Mouse (Mus musculus) kidney, embryonic 14.5 days (tissue): ENCODE data around the gene Try5. TPM values are rescaled to one million over a fixed set of nuclear protein-coding genes. Genes with fewer than 3 reads are reported as not detected.
"Not testable (repeated sequence)": the region's sequence is repeated elsewhere in the genome, so short reads cannot be mapped to it uniquely, and the experiment has no call there.

ENCODE experiments used
- ATAC-seq: fragments of 200-750 bp; cut with Nextera tagmentation; 2 replicates; pipeline ENCODE4 v1.8.0; 2017; ENCODE audit warnings: moderate number of reproducible peaks, mild to moderate bottlenecking, moderate TSS enrichment, moderate library complexity; ENCODE audit not compliant: low FRiP score, low TSS enrichment
- H3K27ac ChIP-seq: fragments of 300-500 bp; sonication (generic); 2 replicates; pipeline ENCODE4 v1.5.1; 2014; ENCODE audit warnings: low read depth, mild to moderate bottlenecking, low read length, moderate library complexity, mixed read lengths
- H3K27me3 ChIP-seq: fragments of 300-500 bp; sonication (generic); 2 replicates; pipeline ENCODE4 v1.6.1; 2014; ENCODE audit warnings: mild to moderate bottlenecking, low read length; ENCODE audit not compliant: control insufficient read depth, insufficient read depth
- H3K36me3 ChIP-seq: fragments of 300-500 bp; sonication (generic); 2 replicates; pipeline ENCODE4 v1.6.1; 2014; ENCODE audit warnings: low read length, mixed read lengths; ENCODE audit not compliant: control insufficient read depth, insufficient read depth
- H3K4me1 ChIP-seq: fragments of 300-500 bp; sonication (generic); 2 replicates; pipeline ENCODE4 v1.6.1; 2014; ENCODE audit warnings: low read length, mixed read lengths; ENCODE audit not compliant: control insufficient read depth, insufficient read depth
- H3K4me2 ChIP-seq: fragments of 300-500 bp; sonication (generic); replicated peaks from 2 replicates; pipeline ENCODE4 v1.6.1; 2014; ENCODE audit warnings: low read depth, mild to moderate bottlenecking, low read length
- H3K4me3 ChIP-seq: fragments of 300-500 bp; sonication (generic); 2 replicates; pipeline ENCODE4 v1.5.1; 2014; ENCODE audit warnings: mild to moderate bottlenecking, low read length
- H3K9ac ChIP-seq: fragments of 300-500 bp; sonication (generic); 2 replicates; pipeline ENCODE4 v1.6.1; 2014; ENCODE audit warnings: low read depth, mild to moderate bottlenecking, low read length, moderate library complexity
- H3K9me3 ChIP-seq: fragments of 300-500 bp; sonication (generic); 2 replicates; pipeline ENCODE4 v1.6.1; 2016; ENCODE audit warnings: low read length; ENCODE audit not compliant: control insufficient read depth
- WGBS: fragments of 180-500 bp; shearing (Covaris S2); extraction: QIAGEN DNeasy Blood & Tissue Kit; methylation state at CpG from one replicate; pipeline ENCODE4 v1.1.7; 2014; 5-methylcytosine and 5-hydroxymethylcytosine counted together
- polyA plus RNA-seq: library from polyadenylated mRNA; unstranded; fragments of >200 nt; fragmentation: Nextera tagmentation; extraction: Ambion mirVana; gene quantifications from 2 replicates; pipeline ENCODE4 v1.2.1, GENCODE M21; 2014

Gene Try5
- polyA plus RNA-seq = not detected in 2 replicates

- not testable (repeated sequence) for H3K27ac ChIP-seq, ATAC-seq, H3K9me3 ChIP-seq, H3K9ac ChIP-seq, H3K4me1 ChIP-seq, H3K36me3 ChIP-seq, H3K4me3 ChIP-seq, H3K4me2 ChIP-seq, H3K27me3 ChIP-seq
- 66% methylated on average over 3 of the region's 3 CpGs for WGBS
Measured at GRCm38 (mm10) chr6:41316741-41317140, at the start of gene Try5. Gene Try5 (minus strand): TSS chr6:41316841.

- Histone ChIP-seq H3K27ac (no peak within 1 kb of the TSS), H3K27me3 (no peaks in the 10 kb centered on the region), H3K9me3 (no peaks in the 10 kb centered on the region), H3K9ac (no peak within 1 kb of the TSS), H3K4me3 (no peak within 1 kb of the TSS), H3K36me3 (no peaks in the 10 kb centered on the region), H3K4me1 (no peaks in the 10 kb centered on the region), H3K4me2 (no peak within 1 kb of the TSS)
- WGBS = 92% methylated on average over 2 of the region's 2 CpGs
- no peak for ATAC-seq
Measured at GRCm38 (mm10) chr6:41353932-41354331, 37.3 kb upstream of the Try5 start, which contains the start of gene Try10. Gene Try10 (plus strand): TSS chr6:41354105.

- Histone ChIP-seq H3K36me3 (no peaks in the 10 kb centered on the region), H3K27me3 (no peaks in the 10 kb centered on the region), H3K4me1 (no peaks in the 10 kb centered on the region), H3K4me3 (no peak within 1 kb of the TSS), H3K27ac (no peak within 1 kb of the TSS), H3K9me3 (no peaks in the 10 kb centered on the region; the same call in 1 of the 2 replicates), H3K9ac (no peak within 1 kb of the TSS), H3K4me2 (no peak within 1 kb of the TSS)
- WGBS = 70% methylated on average over 1 of the region's 1 CpGs
- ATAC-seq = no peak
Measured at GRCm38 (mm10) chr6:41301969-41302368, 14.7 kb downstream of the Try5 start, which contains the start of gene Try4. Gene Try4 (plus strand): TSS chr6:41302269.

GRCm38 (mm10) chr6:41298255-41298654, 18.4 kb downstream of the Try5 start:
- no peak overlapping the region for H3K27ac ChIP-seq
- 26% methylated on average over 1 of the region's 1 CpGs for WGBS
- H3K9ac ChIP-seq = no peak overlapping the region

GRCm38 (mm10) chr6:41266140-41266539, 50.5 kb downstream of the Try5 start:
- 92% methylated on average over 6 of the region's 6 CpGs for WGBS
- H3K27ac ChIP-seq = no peak overlapping the region
- no peak overlapping the region for H3K4me3 ChIP-seq
- no peaks in the 10 kb centered on the region for H3K27me3 ChIP-seq
- H3K4me1 ChIP-seq = no peaks in the 10 kb centered on the region
- ATAC-seq = no peak
- H3K9ac ChIP-seq = no peak overlapping the region
- H3K36me3 ChIP-seq = no peaks in the 10 kb centered on the region
- H3K4me2 ChIP-seq = no peak overlapping the region
- H3K9me3 ChIP-seq = peaks cover 7% of the 10 kb centered on the region

More at GRCm38 (mm10) chr6:41298255-41298654, 18.4 kb downstream of the Try5 start:
- Histone ChIP-seq H3K9me3 (no peaks in the 10 kb centered on the region), H3K4me3 (no peak overlapping the region), H3K4me1 (no peaks in the 10 kb centered on the region), H3K4me2 (no peak overlapping the region), H3K27me3 (no peaks in the 10 kb centered on the region), H3K36me3 (no peaks in the 10 kb centered on the region)
- no peak for ATAC-seq

- Histone ChIP-seq H3K4me2 (no peak overlapping the region), H3K27me3 (no peaks in the 10 kb centered on the region), H3K4me1 (no peaks in the 10 kb centered on the region), H3K9me3 (peaks cover 7% of the 10 kb centered on the region), H3K36me3 (no peaks in the 10 kb centered on the region), H3K4me3 (no peak overlapping the region), H3K27ac (no peak overlapping the region), H3K9ac (no peak overlapping the region)
- 55% methylated on average over 3 of the region's 3 CpGs for WGBS
- ATAC-seq = no peak
Measured at GRCm38 (mm10) chr6:41262796-41263195, 53.8 kb downstream of the Try5 start.

Other genes with a start within 250 kb of the Try5 start
- gene Try4, start 14.6 kb downstream of the Try5 start, polyA plus RNA-seq = not detected in 2 replicates
- not detected in 2 replicates for gene Try10, start 37.3 kb upstream of the Try5 start, polyA plus RNA-seq
- gene Prss3, start 60.8 kb upstream of the Try5 start, polyA plus RNA-seq = not detected in 2 replicates
- not detected in 2 replicates for gene Gm5771, start 75.5 kb upstream of the Try5 start, polyA plus RNA-seq
- not detected in 2 replicates for gene Gm10334, start 129.3 kb upstream of the Try5 start, polyA plus RNA-seq
- gene Prss1, start 142.1 kb upstream of the Try5 start, polyA plus RNA-seq = not detected in 2 replicates
- not detected in 2 replicates for gene Prss2, start 204.9 kb upstream of the Try5 start, polyA plus RNA-seq